Mouse (Mus musculus) ES-E14 (cell line): ENCODE measurements around the gene Dnlz. TPM values are rescaled to one million over a fixed set of nuclear protein-coding genes. Genes with fewer than 3 reads are reported as not detected.

Experiments used
- DNase-seq: peaks from one replicate; pipeline ENCODE4 v3.0.0-alpha.2; 2013; ENCODE audit warnings: low read depth, low spot score
- H3K27ac ChIP-seq: 2 replicates; pipeline ENCODE4 v1.5.1; 2012; ENCODE audit warnings: low read depth, mild to moderate bottlenecking, low read length, moderate library complexity, mixed read lengths; ENCODE audit not compliant: poor library complexity, insufficient read depth, severe bottlenecking
- H3K36me3 ChIP-seq: 2 replicates; pipeline ENCODE4 v1.6.1; 2012; ENCODE audit warnings: mild to moderate bottlenecking, low read length, moderate library complexity, mixed read lengths; ENCODE audit not compliant: control insufficient read depth, poor library complexity, insufficient read depth, severe bottlenecking
- H3K4me1 ChIP-seq, 2 experiments: fragments of 150-350 bp in 1 of 2; sonication (generic) in 1 of 2; 2 replicates each; pipeline ENCODE4 v1.6.1; 2012; ENCODE audit warnings: low read length in 2 of 2, mild to moderate bottlenecking in 1 of 2, mixed read lengths in 1 of 2; ENCODE audit not compliant: control insufficient read depth in 2 of 2, insufficient read depth in 2 of 2, poor library complexity in 1 of 2
- H3K4me3 ChIP-seq, 2 experiments: fragments of 150-350 bp in 1 of 2; sonication (generic) in 1 of 2; 2 replicates each; pipeline ENCODE4 v1.5.1; 2012; ENCODE audit warnings: low read length in 2 of 2, low read depth in 1 of 2, mild to moderate bottlenecking in 1 of 2, mixed read lengths in 1 of 2; ENCODE audit not compliant: insufficient read depth in 1 of 2, poor library complexity in 1 of 2, severe bottlenecking in 1 of 2
- H3K9ac ChIP-seq: 2 replicates; pipeline ENCODE4 v1.6.1; 2012; ENCODE audit warnings: low read depth, mild to moderate bottlenecking, low read length, mixed read lengths; ENCODE audit not compliant: poor library complexity, insufficient read depth, severe bottlenecking
- H3K9me3 ChIP-seq: fragments of 150-350 bp; sonication (generic); 2 replicates; pipeline ENCODE4 v1.6.1; 2012; ENCODE audit warnings: low read depth, mild to moderate bottlenecking, low read length; ENCODE audit not compliant: control insufficient read depth, insufficient read depth
- CHD2 ChIP-seq: IDR thresholded peaks from 2 replicates; pipeline ENCODE4 v1.6.1; 2014; ENCODE audit warnings: mild to moderate bottlenecking, low read depth, low read length, inconsistent platforms
- HCFC1 ChIP-seq: IDR thresholded peaks from 2 replicates; pipeline ENCODE4 v1.6.1; 2012; ENCODE audit warnings: low read length, inconsistent platforms, borderline replicate concordance; ENCODE audit not compliant: insufficient read depth
- MAFK ChIP-seq: IDR thresholded peaks from 2 replicates; pipeline ENCODE4 v1.6.1; 2014; ENCODE audit warnings: mild to moderate bottlenecking, low read depth, low read length, inconsistent platforms; ENCODE audit not compliant: insufficient read depth
- ZC3H11A ChIP-seq: IDR thresholded peaks from 2 replicates; pipeline ENCODE4 v1.6.1; 2012; ENCODE audit warnings: low read depth, mild to moderate bottlenecking, inconsistent platforms, low read length, borderline replicate concordance
- ZNF384 ChIP-seq: IDR thresholded peaks from 2 replicates; pipeline ENCODE4 v1.6.1; 2012; ENCODE audit warnings: low read depth, low read length, inconsistent platforms
- in situ Hi-C, 2 experiments: fragments of 600-800 bp; cut with MboI; formaldehyde crosslinking; loops; one replicate each; pipeline ENCODE4 v1.15.1; 2025; ENCODE audit warnings: low sequenced_read_pairs in 2 of 2, inconsistent platforms in 1 of 2; ENCODE audit not compliant: unreplicated experiment in 2 of 2
- total RNA-seq: library from RNA; depleted of rRNA; stranded (reverse); fragments of 300-350 nt; gene quantifications from 2 replicates; pipeline ENCODE4 v1.2.3, GENCODE M21; 2012

Dnlz gene
- total RNA-seq, 1 experiment = 8.0 TPM

- DNase-seq = no peak
- TF ChIP-seq ZNF384 (no peak), ZC3H11A (no peak), CHD2 (no peak)
- peaks cover 0 to 10% of the 10 kb centered on the region in 2 experiments; a peak in 1 of 4 replicates for H3K4me1 ChIP-seq
- no peak overlapping the region for H3K4me3 ChIP-seq
- H3K36me3 ChIP-seq = no peaks in the 10 kb centered on the region
- no peaks in the 10 kb centered on the region for H3K9me3 ChIP-seq
- H3K9ac ChIP-seq = no peak overlapping the region
- in situ Hi-C loops = loop anchor here in 1 of 2 experiments (25.0 kb wide), 1 partner anchor 242 kb away; no protein-coding TSS in a partner anchor
- no peak overlapping the region for H3K27ac ChIP-seq
These were observed 31.4 kb downstream of the Dnlz start for GRCm38 (mm10) chr2:26320245-26321185.

DNA sequence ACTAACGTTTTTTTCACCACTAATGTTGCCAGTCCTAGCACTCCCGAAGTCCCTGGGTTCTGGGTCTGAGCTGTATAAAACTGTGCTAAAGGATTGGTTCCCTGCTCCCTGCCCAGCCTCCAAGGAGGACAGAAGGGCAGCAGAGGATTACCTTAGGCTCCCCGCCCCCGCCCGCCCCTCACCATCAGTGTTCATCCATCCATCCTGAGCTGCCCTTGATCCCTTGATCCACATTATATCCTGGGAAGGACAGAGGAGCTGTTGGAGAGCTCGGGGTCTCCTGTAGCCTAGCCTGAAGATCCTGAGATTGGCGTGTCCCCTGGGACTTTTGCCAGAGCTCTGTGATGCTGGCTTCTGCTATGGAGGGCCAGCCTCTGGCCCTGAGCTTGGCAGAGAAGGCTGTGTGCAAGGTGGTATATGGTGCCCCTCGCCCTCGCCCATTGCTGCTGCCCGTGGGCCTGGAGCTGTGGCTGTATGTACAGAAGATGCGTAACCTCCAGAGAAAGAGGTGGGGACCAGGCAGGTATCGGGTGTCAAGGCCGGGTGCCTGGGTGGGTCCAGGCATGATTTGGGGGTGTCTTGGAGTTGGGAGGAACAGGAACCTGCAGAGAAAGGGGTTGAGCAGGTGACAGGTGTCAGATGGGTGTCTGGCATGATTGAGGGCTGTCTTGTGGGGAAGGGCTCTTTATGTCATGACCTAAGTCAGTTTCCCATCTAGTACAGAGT, 32.2 kb downstream of the Dnlz start:
- Histone ChIP-seq H3K27ac (no peak overlapping the region), H3K4me3 (no peak overlapping the region), H3K9me3 (no peaks in the 10 kb centered on the region), H3K36me3 (no peaks in the 10 kb centered on the region), H3K9ac (no peak overlapping the region), H3K4me1 (peaks cover 0 to 8% of the 10 kb centered on the region in 2 experiments; a peak in 1 of 4 replicates)
- in situ Hi-C loops = loop anchor here in 1 of 2 experiments (25.0 kb wide), 1 partner anchor 243 kb away; no protein-coding TSS in a partner anchor
- DNase-seq = no peak
- no peak for TF ChIP-seq ZNF384
- TF ChIP-seq MAFK = no peak
- TF ChIP-seq CHD2 = no peak
- no peak for TF ChIP-seq ZC3H11A
- no peak for TF ChIP-seq HCFC1

DNA sequence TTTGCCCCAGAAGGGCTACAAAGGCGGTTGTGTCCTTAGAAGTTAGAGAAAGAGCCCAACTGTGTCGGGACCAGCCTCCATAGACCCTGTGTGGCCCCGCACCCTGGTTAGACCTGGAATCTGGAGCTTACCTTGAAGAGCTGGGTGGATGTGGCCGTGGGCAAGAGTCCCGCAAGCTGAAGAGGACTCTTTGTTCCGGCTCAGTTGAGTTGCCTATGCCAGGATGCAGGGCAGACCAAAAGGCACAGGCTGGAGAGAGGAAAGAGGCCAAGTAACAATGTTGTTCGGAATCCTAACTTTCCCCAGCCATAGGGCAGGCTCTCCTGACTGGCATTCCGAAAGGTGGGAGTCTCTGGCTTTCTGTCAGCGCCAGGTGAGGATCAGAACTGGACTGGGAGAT, 32.8 kb downstream of the Dnlz start:
- in situ Hi-C loops = loop anchor here in 1 of 2 experiments (25.0 kb wide), 1 partner anchor 243 kb away; no protein-coding TSS in a partner anchor
- no peak overlapping the region for H3K4me3 ChIP-seq
- no peak overlapping the region for H3K27ac ChIP-seq
- H3K4me1 ChIP-seq = peaks cover 0 to 12% of the 10 kb centered on the region in 2 experiments; a peak in 1 of 4 replicates
- no peaks in the 10 kb centered on the region for H3K36me3 ChIP-seq
- TF ChIP-seq ZNF384 (no peak), ZC3H11A (no peak), CHD2 (no peak), HCFC1 (no peak), MAFK (no peak)
- no peak overlapping the region; the same call in 1 of the 2 replicates for H3K9ac ChIP-seq
- no peak for DNase-seq
- no peaks in the 10 kb centered on the region for H3K9me3 ChIP-seq

DNA sequence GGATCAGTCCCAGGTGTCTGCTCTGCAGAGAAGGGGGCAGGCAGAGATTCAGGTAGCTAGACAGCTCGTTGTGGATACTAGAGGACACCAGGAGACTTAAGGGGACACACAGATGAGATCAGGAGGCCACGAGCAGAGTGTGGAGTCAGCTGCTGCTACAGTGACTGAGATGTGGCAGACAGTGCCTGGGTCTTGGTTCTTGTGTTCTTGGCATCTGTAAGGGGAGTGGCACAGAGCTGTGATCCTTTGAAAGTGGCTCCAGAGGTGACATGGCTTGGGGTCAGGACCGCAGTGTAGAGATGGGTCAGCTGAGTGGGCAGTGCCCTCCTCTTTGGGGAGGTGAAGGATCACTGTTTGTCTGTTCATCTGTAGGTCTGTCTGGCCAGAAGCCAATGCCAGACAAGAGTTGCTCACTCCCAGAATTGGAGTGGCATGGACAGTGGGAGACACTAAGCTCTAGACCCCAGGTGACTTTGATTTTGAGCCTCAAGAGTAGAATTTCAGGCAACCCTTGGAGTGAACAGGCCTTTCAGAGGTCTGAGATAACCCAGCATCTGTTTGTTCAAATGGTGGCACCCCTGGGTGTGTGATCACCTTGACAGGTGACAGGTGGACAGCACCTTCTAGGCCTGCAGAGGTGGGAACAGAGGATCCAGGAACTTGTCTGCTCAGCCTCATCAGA, 33.8 kb downstream of the Dnlz start:
- Histone ChIP-seq H3K4me3 (no peak overlapping the region), H3K9ac (no peak overlapping the region), H3K4me1 (peaks cover 0 to 12% of the 10 kb centered on the region in 2 experiments; a peak in 1 of 4 replicates), H3K9me3 (no peaks in the 10 kb centered on the region), H3K36me3 (no peaks in the 10 kb centered on the region), H3K27ac (no peak overlapping the region)
- in situ Hi-C loops = loop anchor here in 1 of 2 experiments (25.0 kb wide), 1 partner anchor 244 kb away; no protein-coding TSS in a partner anchor
- no peak for DNase-seq
- TF ChIP-seq ZC3H11A (no peak), MAFK (no peak), HCFC1 (no peak), CHD2 (no peak), ZNF384 (no peak)
